Mouse (Mus musculus) brain, embryonic 14.5 days (tissue): ENCODE measurements around the gene Myzap.

ENCODE experiments used
- CTCF ChIP-seq: fragments of 200-500 bp; IDR thresholded peaks from 2 replicates; pipeline ENCODE4 v1.5.1; 2012; ENCODE audit warnings: inconsistent platforms, mild to moderate bottlenecking, moderate library complexity, borderline replicate concordance; ENCODE audit not compliant: insufficient read depth, insufficient read length; ENCODE audit errors: extremely low read depth
- POLR2A ChIP-seq: fragments of 200-500 bp; IDR thresholded peaks from 2 replicates; pipeline ENCODE4 v1.6.1; 2012; ENCODE audit warnings: mild to moderate bottlenecking, inconsistent platforms, borderline replicate concordance; ENCODE audit not compliant: poor library complexity, insufficient read depth, insufficient read length, severe bottlenecking; ENCODE audit errors: extremely low read depth

DNA sequence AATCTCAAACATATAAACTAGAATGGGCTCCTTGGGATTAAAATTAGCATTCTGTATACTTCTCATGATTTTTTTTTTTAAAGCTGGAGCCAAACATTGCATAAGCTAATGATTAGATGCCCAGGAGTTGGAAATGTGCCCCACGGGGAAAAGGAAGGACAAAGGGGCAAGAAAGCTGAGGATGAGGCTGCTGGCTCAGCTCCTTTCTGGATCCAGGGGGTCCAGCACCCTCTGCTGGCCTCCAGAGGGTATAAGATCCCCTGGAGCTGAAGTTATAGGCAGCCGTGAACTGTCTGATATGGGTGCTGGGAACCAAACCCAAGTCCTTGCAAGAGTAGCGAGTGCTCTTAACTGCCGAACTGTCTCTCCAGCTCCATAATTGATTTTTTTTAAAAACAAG is 76.3 kb downstream of the Myzap start:
- TF ChIP-seq CTCF = no peak
- no peak for TF ChIP-seq POLR2A
